In genomic region chr11:43425166-43425709, GRCm38 (mm10) we compare ENCODE assay signal across 10 mouse cellular contexts. TPM values are rescaled to one million over a fixed set of nuclear protein-coding genes. Genes with fewer than 3 reads are reported as not detected.
DNase-seq lines count a peak whose midpoint lies in the region; ATAC-seq and TF ChIP-seq lines count a peak whose summit lies in the region.
"Had no signal": no experiment of that assay in that cellular context is flagged by ENCODE, and none has a peak within 500 bp of the region (broad histone marks: within the 10 kb centered on the region; RNA-seq: fewer than 3 reads in every experiment).

No protein-coding gene starts in this region.

- no peak for DNase-seq in heart, adult 18-20 months
- peak; percentile 34 for DNase-seq in ES-CJ7 (ENCODE audit: low read depth, low spot score)
- no peak for DNase-seq in hindbrain, embryonic 10.5 days (ENCODE audit: low spot score)
- no peak for DNase-seq in liver, postnatal 0 days
- DNase-seq in right cerebral cortex, postnatal 36 days (ENCODE audit: low spot score in 2 of 2), result no peak
- no peak for DNase-seq in adrenal gland, adult 8-10 months
- no peak for DNase-seq in left cerebral cortex, postnatal 14 days (ENCODE audit: low spot score in 2 of 2)

- peak overlapping the region; percentile 65 for H3K4me3 ChIP-seq in heart, embryonic 11.5 days (ENCODE audit: low read depth, low read length)
- H3K4me3 ChIP-seq in hindbrain, embryonic 10.5 days, result peak overlapping the region; percentile 63
- H3K4me3 ChIP-seq in liver, postnatal 0 days (ENCODE audit: low read depth, low read length), result peak overlapping the region; percentile 63

- no peaks in the 10 kb centered on the region for H3K27me3 ChIP-seq in heart, embryonic 11.5 days (ENCODE audit: control insufficient read depth, insufficient read depth, low read length)
- no peaks in the 10 kb centered on the region for H3K27me3 ChIP-seq in hindbrain, embryonic 10.5 days (ENCODE audit: insufficient read depth, poor library complexity, severe bottlenecking)
- H3K27me3 ChIP-seq in liver, postnatal 0 days (ENCODE audit: insufficient read depth, low read length), result no peaks in the 10 kb centered on the region

- no peaks in the 10 kb centered on the region for H3K9me3 ChIP-seq in heart, embryonic 11.5 days (replicated peaks; ENCODE audit: control insufficient read depth, low read length)
- H3K9me3 ChIP-seq in hindbrain, embryonic 10.5 days, result no peaks in the 10 kb centered on the region
- H3K9me3 ChIP-seq in liver, postnatal 0 days (ENCODE audit: low read length), result no peaks in the 10 kb centered on the region

- TF ChIP-seq EP300 in liver, postnatal 0 days (IDR thresholded peaks at IDR 0.05; ENCODE audit: low read depth), result no peak

- peak overlapping the region; percentile 82; the same call in 1 of the 2 replicates for H3K9ac ChIP-seq in heart, embryonic 11.5 days (ENCODE audit: low read depth, low read length)
- peak overlapping the region; percentile 78 for H3K9ac ChIP-seq in liver, postnatal 0 days (replicated peaks)

- intact Hi-C loops in left cerebral cortex, postnatal 14 days (cut with DNase I), result no loop called here

- H3K4me1 ChIP-seq in heart, embryonic 11.5 days (ENCODE audit: control insufficient read depth, insufficient read depth, low read length), result peaks cover 4% of the 10 kb centered on the region; the same call in 1 of the 2 replicates
- peaks cover 10% of the 10 kb centered on the region for H3K4me1 ChIP-seq in hindbrain, embryonic 10.5 days (replicated peaks)
- H3K4me1 ChIP-seq in liver, postnatal 0 days (ENCODE audit: insufficient read depth), result peaks cover 11% of the 10 kb centered on the region

- ATAC-seq in heart, embryonic 11.5 days (replicated peaks; ENCODE audit: insufficient number of reproducible peaks, low FRiP score, low TSS enrichment), result no peak
- no peak for ATAC-seq in liver, postnatal 0 days

- WGBS in heart, embryonic 11.5 days (ENCODE audit: insufficient replicate concordance), result 63% methylated on average over 9 of the region's 9 CpGs
- 92% methylated on average over 9 of the region's 9 CpGs for WGBS in hindbrain, embryonic 10.5 days
- 72% methylated on average over 9 of the region's 9 CpGs for WGBS in liver, postnatal 0 days (ENCODE audit: insufficient replicate concordance)

- peak overlapping the region; percentile 66 for H3K4me2 ChIP-seq in heart, embryonic 11.5 days
- H3K4me2 ChIP-seq in liver, postnatal 0 days (ENCODE audit: low read depth, low read length), result peak overlapping the region; percentile 76

- no peak overlapping the region for H3K27ac ChIP-seq in heart, embryonic 11.5 days (ENCODE audit: low read depth, low read length)
- H3K27ac ChIP-seq in hindbrain, embryonic 10.5 days, result 0 out of 2 replicates have a peak overlapping the region, but pooled peaks have one; percentile 87
- no peak overlapping the region; the same call in 1 of the 2 replicates for H3K27ac ChIP-seq in liver, postnatal 0 days (ENCODE audit: low read depth)

- H3K36me3 ChIP-seq in heart, embryonic 11.5 days (ENCODE audit: control insufficient read depth, insufficient read depth, low read length), result 0 out of 2 replicates have a peak, but pooled peaks cover 8% of the 10 kb centered on the region
- peaks cover 33% of the 10 kb centered on the region for H3K36me3 ChIP-seq in hindbrain, embryonic 10.5 days
- peaks cover 12% of the 10 kb centered on the region for H3K36me3 ChIP-seq in liver, postnatal 0 days (replicated peaks; ENCODE audit: insufficient read depth, low read length)

- no peak for TF ChIP-seq CTCF in liver, postnatal 0 days (IDR thresholded peaks at IDR 0.05; ENCODE audit: low read depth)

RNA-seq across cellular contexts. Expression of gene Pttg1, which starts 0.8 kb away (rescaled TPM):
- polyA plus RNA-seq in heart, embryonic 11.5 days (2014; fragmentation: Nextera tagmentation; extraction: Ambion mirVana), result 112 and 119 TPM in 2 replicates
- 10 to 100 TPM; 85.4 to 89.1 TPM for total RNA-seq in heart, adult 18-20 months (2021)
- polyA plus RNA-seq in hindbrain, embryonic 10.5 days (2016; fragmentation: Nextera tagmentation; extraction: Ambion mirVana), result 115 and 124 TPM in 2 replicates
- 61.8 and 62.5 TPM in 2 replicates for polyA plus RNA-seq in liver, postnatal 0 days (2015; fragmentation: Nextera tagmentation; extraction: Ambion mirVana)
- total RNA-seq in adrenal gland, adult 8-10 months (2022), result 10 to 100 TPM; 41.3 to 59.5 (median 53.1) TPM
- total RNA-seq in left cerebral cortex, postnatal 14 days (2021), result 10 to 100 TPM; 17.6 to 18.7 TPM

RNA-seq across cellular contexts. Expression of gene Slu7, which starts 8.3 kb away (rescaled TPM):
- 39.2 and 42.1 TPM in 2 replicates for polyA plus RNA-seq in heart, embryonic 11.5 days (2014; fragmentation: Nextera tagmentation; extraction: Ambion mirVana)
- total RNA-seq in heart, adult 18-20 months (2021), result 10 to 100 TPM; 30.2 to 34.6 TPM
- 53.5 and 54.6 TPM in 2 replicates for polyA plus RNA-seq in hindbrain, embryonic 10.5 days (2016; fragmentation: Nextera tagmentation; extraction: Ambion mirVana)
- polyA plus RNA-seq in liver, postnatal 0 days (2015; fragmentation: Nextera tagmentation; extraction: Ambion mirVana), result 19.7 and 20.3 TPM in 2 replicates
- total RNA-seq in adrenal gland, adult 8-10 months (2022), result 10 to 100 TPM; 40.4 to 53.6 (median 46.9) TPM
- total RNA-seq in left cerebral cortex, postnatal 14 days (2021), result 10 to 100 TPM; 43.7 to 48.9 TPM

RNA-seq across cellular contexts. Expression of gene C1qtnf2, which starts 48.8 kb away (rescaled TPM):
- 1.3 and 1.6 TPM in 2 replicates for polyA plus RNA-seq in heart, embryonic 11.5 days (2014; fragmentation: Nextera tagmentation; extraction: Ambion mirVana)
- total RNA-seq in heart, adult 18-20 months (2021), result 1 to 10 TPM; 3.8 to 4.2 TPM
- polyA plus RNA-seq in hindbrain, embryonic 10.5 days (2016; fragmentation: Nextera tagmentation; extraction: Ambion mirVana), result 1.1 and 1.3 TPM in 2 replicates
- 2.5 and 2.7 TPM in 2 replicates for polyA plus RNA-seq in liver, postnatal 0 days (2015; fragmentation: Nextera tagmentation; extraction: Ambion mirVana)
- 10 to 100 TPM in 2 of 4 experiments, 1 to 10 TPM in 2; 9.5 to 14.6 (median 10.4) TPM for total RNA-seq in adrenal gland, adult 8-10 months (2022)
- 1 to 10 TPM; 3.6 to 3.8 TPM for total RNA-seq in left cerebral cortex, postnatal 14 days (2021)
- total RNA-seq: common myeloid progenitor, adult 5-6 weeks; MEL had no signal
